Mouse (Mus musculus): ENCODE measurements around the gene Usp20.
"Not testable (repeated sequence)": the region's sequence is repeated elsewhere in the genome, so short reads cannot be mapped to it uniquely, and the experiment has no call there.

Usp20 gene

DNA sequence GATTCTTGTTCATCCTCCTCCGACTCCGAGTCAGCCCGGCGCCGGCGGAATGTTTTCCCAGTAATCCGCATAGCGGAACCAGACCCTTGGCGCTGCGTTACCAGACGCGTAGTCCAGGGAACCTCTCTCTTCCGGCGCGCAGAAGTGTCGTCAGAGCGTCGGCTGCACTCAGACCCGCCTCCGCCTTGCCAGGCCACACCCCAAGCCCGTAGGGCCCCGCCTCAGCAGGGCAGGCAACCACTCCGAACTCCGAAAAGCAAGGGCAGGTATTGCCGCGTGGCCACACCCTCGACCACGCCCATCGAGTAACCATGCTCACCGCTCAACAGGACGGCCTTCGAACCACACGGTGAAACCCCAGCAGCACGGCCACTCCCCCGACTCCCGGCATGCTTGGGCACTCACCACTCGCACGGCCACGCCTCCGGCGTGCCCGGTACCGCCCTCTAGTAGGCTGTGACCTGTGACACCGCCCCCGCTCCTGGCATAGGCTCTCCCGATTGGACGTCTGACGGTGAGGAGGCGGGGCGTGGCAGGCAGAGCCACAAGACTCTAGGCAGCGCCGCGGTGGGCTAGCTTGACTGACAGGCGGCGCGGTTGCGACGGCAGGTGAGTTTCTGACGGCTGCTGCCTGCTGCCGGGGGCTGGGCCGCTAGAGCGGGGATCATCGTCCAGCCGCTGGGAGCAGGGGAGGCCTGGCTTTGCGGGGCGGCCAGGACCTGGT lies at the start of gene Usp20, which contains the start of gene BC005624:
TSS of gene Usp20 (plus strand) at position 490 of the 724 bp plus-strand sequence.
TSS of gene BC005624 (minus strand) at position 412 of the 724 bp plus-strand sequence.
- DNase-seq (ENCODE audit: low read depth, low spot score), result peak; percentile 100

DNA sequence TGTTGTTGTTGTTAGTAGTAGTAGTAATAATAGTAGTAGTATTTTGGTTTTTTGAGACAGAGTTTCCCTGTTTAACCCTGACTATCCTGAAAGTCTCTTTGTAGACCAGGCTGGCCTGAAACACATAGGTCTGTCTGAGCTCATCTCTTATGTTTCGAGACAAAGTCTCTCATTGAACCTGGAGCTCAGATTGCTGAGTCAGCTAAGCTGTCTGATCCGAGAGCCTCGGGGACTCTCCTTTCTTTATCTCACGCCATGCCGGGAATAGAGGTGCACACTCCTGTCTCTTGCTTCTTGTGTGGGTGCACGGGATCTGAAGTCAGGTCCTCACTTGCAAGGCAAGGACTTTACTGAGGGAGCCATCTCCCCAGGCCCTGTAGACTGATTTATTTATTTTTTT lies 49.0 kb upstream of the Usp20 start:
- DNase-seq (ENCODE audit: low read depth, low spot score), result no peak

DNA sequence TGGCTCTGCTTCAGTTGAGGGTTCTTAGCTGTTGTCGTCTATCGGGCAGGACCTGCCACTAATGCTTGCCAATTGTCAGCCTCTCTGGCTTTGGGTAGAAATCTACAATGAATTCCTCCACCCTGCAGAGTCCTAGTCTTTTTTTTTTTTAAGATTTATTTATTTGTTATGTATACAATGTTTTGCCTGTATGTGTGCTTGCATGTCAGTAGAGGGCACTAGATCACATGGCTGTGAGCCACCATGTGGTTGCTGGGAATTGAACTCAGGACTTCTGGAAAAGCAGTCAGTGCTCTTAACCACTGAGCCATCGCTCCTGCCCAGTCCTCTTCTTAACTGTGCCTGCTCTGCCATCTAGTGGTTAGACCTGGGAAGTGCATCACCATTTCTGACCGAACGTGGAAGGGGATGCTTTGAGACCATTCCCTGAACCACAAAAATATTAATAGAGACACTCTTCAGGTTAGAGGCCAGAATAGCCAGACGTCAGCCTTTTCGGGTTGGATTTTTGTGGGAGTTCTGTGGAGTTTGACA lies 48.1 kb upstream of the Usp20 start:
- DNase-seq (ENCODE audit: low read depth, low spot score), result peak; percentile 87

DNA sequence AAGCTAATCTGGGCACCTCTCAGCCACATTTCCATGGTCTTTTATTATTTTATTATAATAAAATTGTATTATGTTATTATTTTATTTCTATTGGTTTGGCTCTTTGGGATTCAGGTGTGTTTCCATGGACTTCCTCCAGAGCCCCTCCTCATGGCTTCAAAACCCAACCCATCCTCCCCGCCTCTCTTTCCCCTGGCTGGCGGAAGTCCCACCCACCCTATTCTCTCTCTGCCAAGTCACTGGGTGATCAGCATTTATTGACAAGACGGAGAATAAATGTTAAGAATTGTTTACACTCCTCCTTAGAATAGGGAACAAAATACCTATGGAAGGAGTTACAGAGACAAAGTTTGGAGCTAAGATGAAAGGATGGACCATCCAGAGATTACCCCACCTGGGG lies 45.3 kb upstream of the Usp20 start:
- DNase-seq (ENCODE audit: low read depth, low spot score), result no peak

DNA sequence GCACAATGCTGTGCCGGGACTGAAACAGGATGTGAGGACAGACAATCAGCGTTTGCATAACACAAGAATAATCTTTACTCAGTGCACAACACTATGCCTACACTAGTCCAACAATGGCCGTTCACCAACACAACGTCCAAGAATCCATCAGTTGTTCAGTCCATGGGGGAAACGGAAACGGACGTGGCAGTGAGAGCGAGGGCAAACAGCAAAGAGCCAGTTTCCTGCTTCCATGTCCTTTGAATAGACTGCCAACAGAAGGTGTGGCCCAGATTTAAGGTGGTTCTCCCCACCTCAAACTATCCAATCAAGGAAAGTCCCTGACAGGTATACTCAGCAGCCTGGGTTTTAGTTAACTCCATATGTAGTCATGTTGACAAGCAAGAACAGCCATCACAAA lies 44.3 kb upstream of the Usp20 start:
- DNase-seq (ENCODE audit: low read depth, low spot score), result no peak

DNA sequence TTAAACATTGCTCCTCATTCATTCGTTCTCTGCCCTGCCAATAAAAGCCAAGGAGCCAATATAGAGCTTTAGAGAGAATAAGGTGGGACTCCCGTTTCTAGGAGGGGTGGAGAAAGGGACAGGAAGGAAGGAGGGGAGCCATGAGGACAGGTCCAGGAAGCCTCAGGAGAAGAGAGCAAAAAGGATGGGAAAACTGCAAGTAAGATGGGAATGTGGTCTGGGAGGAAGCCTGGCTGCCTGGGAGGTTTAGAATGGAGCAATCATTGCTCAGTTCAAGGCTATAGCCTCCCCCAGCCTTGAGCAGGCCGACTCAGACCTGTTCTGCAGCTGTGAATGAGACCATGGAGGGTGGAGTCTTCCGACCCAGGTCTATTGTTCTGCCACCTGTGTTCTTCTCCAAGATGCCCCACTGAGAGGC lies 43.5 kb upstream of the Usp20 start:
- DNase-seq (ENCODE audit: low read depth, low spot score), result no peak

DNA sequence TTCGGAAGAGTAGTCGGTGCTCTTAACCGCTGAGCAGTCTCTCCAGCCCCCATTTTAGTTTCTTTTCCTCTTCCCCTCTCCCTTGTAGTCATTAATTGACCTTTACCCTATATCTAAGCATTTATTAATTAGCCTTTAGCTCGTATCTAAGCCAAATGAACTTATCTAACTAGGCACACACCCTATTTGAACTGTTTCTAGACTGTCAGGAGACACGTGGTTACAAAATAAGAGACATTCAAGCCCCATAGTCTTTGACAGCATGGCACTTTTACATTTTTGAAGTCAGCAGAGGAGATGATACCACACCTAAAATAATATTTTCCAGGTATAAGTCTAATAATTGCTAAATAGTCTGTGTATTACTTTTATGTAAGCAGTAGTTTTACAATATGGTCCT lies 40.5 kb upstream of the Usp20 start:
- DNase-seq (ENCODE audit: low read depth, low spot score), result no peak

DNA sequence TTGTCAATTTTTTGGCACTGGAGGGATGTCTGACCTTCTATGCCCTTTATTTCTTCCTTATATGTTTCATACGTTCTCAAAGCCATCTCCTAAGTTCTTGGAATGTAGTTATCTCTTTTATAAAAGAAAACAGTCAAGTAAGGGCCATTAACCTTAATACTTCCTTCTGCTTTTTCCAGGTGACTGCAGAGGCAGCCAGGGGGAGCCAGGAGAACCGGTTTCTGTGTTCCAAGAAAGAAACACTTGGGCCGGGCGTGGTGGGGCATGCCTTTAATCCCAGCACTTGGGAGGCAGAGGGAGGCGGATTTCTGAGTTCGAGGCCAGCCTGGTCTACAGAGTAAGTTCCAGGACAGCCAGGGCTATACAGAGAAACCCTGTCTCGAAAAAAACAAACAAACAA lies 40.0 kb upstream of the Usp20 start:
- DNase-seq (ENCODE audit: low read depth, low spot score), result not testable (repeated sequence)

DNA sequence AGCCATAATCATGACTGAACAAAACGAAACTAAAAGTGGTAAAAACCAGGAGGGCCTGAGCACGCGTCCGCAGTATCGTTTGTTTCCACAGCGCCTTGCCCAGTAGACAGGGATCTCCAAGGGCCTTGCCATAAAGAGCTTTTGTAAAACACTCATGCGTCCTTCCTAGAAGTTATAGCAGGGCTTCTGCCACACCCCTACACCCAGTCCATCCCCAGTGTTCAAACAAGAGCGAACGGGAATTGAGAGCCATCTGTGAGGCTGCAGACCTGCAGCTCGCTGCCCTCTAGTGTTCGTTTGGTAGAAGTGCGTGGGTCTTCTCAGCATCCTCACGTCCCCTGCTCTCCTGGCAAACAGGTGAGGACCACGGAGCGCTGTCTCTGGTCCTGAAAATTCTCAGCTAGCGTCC lies 39.5 kb upstream of the Usp20 start:
- peak; percentile 87 for DNase-seq (ENCODE audit: low read depth, low spot score)

DNA sequence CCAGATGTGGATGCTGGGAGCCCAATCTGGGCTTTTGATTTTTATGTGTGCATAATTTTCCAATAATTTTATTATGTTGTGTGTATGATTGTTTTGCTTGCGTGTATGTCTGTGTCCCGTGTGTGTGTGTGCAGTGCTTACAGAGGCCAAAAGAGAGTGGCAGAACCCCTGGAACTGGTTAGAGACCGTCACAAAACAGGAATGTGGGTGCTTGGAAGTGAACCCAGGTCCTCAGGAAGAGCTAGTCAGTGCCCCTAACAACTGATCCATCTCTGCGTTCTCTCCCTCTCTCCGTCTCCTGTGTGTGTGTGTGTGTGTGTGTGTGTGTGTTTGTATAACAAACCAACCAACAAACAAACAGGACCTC lies 29.6 kb upstream of the Usp20 start:
- DNase-seq (ENCODE audit: low read depth, low spot score), result no peak

DNA sequence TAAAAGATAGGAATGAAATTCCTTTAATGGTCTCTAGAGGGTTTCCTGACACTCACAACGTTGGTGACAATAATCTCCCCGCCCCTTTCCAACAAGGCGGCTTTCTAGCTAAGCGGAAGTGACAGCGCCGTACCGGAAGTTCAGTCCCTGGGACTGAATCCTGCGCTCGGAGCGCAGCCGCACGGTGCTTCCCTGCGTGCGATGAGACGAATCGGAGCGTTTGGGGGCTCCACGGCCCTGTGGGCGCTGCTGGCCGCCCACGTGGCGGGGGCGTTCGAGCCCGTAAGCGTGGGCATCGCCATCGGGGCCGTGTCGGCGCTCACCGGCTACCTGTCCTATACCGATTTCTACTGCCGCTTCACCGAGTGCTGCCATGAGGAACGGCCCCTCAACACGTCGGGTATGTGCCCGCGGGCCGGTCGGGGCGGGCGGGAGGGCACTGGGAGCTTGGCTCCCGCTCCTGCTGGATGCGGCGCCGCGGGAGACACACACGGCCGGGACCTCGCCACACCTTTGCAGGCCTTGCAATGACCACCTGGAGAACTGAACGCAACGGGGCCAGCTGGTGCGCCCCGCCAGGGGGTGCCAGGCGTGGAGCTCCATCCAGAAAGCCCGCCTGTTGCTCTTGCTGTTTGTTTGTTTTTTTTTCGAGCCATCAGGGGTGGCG lies 29.1 kb upstream of the Usp20 start, which contains the start of gene Tor1b:
TSS of gene Tor1b (plus strand) at position 136 of the 667 bp plus-strand sequence.
- peak; percentile 92 for DNase-seq (ENCODE audit: low read depth, low spot score)

DNA sequence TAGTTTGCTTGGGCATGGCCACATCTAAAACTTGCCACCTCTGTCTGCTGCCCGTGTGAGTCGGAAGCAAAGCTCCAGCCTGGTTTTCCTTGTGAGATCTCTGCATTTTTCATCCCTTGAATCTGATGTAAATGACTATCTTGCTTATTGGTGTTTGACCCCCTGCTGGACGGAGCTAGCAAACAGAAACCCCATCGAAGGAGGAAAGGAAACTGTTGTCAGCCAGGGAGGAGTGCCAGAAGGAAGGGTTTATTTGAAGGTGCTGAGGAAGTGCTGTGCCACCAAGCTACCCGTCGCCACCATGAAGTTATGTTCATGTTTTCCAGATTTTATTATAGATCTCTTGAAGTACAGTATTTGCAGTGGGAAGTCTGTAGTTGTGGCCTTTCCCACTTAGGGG lies 27.3 kb upstream of the Usp20 start:
- DNase-seq (ENCODE audit: low read depth, low spot score), result no peak

DNA sequence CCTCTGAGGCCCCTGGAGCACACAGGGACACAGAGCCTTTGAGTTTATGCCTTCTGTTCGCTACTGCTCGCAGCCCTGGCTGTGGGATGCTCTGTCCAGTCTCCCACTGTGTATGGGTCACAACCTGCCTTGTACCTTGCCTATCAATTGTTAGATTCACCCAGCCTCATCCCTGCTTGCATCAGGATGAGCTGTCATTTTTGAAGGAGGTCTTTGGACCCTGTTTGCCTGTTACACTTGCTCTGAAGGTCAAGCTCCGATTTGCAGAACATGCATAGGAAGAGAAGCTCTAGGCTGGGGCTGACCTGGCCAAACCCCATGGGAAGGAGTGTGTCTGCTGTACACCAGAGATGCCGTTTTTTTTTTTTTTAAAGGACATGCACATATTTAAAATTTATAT lies 24.6 kb upstream of the Usp20 start:
- no peak for DNase-seq (ENCODE audit: low read depth, low spot score)

DNA sequence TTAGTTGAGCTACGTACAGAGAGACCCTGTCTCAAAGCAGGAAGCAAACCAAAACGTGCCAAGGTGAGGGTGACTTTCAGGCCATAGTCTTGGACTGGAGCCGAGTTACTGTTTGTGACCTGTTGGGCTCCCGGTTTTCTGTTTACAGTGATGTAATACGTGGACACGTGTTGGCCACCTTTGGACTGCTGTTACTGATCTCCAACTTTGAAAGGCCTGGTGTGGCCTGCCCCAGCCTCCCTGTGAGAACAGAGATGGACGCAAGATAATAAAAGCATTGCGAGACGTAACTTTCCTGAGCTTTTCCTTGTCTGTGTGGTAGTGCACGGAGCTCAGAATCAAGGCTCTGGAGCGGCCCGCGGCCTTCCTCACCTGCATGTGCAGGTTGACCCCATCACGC lies 23.4 kb upstream of the Usp20 start:
- no peak for DNase-seq (ENCODE audit: low read depth, low spot score)

DNA sequence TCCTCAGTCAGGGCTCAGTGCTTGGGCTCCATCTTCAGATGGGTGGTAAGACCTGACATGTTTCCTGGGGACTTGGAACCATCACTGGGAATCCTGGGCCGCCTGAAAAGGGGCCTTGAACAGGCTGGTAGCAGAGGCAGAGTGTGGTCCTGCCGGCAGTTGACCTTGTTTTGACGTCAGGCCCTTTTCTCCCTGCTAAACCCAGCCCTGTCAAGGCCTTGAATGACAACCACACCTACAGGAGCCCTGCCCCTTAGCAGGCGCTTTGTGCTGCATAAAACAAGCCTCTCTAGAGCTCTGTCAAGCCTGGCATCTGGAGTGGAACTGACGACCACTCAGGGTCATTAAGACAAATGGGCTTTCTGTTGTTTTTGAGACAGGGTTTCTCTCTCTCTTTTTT lies 22.2 kb upstream of the Usp20 start:
- no peak for DNase-seq (ENCODE audit: low read depth, low spot score)

DNA sequence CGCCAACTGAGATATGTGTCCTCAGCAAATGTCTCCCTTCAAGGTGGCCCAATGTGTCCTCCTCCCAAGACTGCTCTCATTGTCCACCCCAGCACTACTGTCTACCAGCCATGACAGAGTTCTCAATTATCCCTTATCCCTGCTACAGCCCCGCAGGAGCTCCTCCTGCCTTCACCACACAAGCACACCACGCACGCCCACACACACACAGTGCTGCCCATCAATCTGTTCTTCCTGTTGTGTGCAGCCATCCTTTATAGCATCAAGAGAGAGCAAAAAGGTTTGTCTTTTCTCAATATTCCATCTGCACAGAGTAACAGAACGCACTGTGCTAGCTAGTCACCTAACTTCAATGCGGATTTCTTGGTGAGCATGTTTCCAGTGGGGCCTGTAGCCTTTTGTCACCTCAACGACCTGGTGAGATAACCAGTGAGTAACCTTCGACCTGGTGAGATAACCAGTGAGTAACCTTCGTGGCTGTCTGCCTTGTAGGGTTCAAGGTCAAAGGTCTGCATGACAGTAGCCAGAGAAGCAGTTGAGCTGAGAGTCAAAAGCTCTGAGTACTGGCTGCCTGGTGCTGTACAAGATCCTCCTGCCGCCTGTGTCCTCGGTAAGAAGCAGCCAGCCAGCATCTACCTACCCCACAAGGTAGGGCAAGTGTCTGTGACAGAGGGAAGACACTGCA lies 19.4 kb upstream of the Usp20 start:
- DNase-seq (ENCODE audit: low read depth, low spot score), result no peak

DNA sequence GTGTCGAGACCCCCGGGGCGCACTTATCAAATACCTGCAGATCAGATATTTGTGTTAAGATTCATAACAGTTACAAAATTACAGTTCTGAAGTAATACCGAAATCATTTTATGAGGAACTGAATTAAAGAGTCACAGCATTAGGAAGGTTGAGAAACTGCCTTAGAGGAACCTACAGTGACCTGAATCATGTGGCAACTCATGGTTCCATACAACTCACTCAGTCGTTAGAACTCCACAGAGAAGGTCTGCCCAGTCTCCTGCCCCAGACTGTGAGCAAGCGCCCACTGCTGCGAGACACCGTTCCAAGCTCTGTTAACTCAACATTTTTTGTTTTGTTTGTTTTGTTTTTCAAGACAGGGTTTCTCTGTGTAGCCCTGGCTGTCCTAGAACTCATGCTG lies 16.5 kb upstream of the Usp20 start:
- no peak for DNase-seq (ENCODE audit: low read depth, low spot score)

DNA sequence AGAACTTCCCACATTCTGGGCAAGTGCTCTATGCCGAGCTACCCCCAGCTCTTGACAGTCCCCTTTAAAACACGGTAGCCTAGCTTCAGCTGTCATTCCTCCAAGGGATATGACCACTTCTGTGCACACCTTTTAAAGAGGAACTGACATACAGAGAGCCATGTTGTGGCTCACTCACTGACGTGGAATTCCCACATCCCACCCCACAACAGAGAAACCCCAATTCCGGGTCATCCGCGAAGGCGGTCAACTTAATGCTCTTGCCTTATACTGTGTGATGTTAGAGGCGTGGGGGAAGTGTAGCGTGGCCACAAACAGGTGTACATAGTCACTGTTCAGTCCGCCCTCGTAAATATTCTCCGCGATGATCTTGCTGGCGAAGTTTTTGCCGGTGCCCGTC lies 15.3 kb upstream of the Usp20 start:
- no peak for DNase-seq (ENCODE audit: low read depth, low spot score)

DNA sequence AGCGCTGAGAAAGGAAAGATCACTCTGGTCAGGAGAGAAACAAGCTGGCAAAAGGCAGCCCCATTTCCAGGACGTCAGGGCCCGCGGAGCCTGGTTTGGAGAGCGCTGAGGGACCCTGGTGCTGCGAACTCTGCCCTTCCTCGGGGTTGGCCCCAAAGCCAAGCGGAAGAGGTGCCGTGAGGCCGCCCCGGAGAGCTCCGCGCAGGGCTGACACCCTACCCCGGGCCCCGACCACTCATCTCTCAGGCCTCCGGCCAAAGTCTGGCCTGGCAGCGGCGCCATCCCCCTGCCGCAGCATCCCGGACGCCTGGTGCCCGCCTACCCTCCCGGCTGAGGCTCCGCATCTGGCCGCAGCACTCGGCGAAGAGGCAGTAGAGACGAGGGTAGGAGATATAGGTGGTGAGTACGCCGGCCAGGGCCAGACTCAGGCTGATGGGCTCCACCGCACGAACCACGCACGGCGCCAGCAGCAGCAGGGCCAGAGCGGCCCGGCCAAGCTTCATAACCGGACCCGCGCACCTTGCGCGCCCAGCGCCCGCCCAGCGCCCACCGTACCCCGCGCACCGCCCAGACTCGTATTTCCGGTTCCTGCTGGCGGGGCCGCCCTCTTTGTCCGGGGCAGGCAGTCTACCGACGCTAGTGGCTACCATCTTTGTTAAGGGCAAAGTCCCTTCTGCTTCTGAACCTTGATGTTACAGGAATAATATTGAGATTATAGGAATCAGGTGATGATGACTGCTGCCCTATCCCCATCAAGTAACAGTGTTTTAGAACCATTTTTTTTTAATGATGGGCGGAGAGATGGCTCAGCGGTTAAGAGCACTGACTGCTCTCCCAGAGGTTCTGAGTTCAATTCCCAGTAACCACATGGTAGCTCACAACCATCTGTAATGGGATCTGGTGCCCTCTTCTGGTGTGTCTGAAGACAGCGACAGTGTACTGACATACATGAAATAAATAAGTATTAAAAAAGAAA lies 14.4 kb upstream of the Usp20 start, which contains the start of gene Tor1a:
TSS of gene Tor1a (minus strand) at position 582 of the 976 bp plus-strand sequence.
- peak; percentile 90 for DNase-seq (ENCODE audit: low read depth, low spot score)

DNA sequence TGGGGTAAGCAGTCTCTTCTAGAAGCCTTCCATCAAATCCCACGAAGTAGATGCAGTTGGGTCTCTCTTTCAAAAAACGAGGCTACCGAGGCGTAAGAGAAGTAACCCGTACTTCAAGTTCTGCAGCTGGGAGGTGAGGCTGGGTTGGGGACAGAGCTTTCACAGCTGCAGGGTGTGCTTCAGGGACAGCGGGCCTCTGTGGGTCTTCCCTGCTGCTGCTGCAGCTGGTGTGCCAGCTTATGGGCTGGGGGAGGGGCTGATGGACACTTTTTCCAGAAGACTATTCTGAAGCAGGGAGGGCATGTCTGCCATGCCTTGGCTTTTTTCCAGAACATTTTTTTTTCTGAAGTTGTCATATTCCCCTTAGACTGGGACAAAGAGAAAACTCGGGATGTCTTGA lies 945 bp downstream of the Usp20 start:
- no peak for DNase-seq (ENCODE audit: low read depth, low spot score)

Data from mesoderm, embryonic 11.5 days (tissue).